Mouse (Mus musculus): Measurements from ENCODE around the gene Cd80. TPM values are rescaled to one million over a fixed set of nuclear protein-coding genes. Genes with fewer than 3 reads are reported as not detected.
"Not testable (repeated sequence)": the region's sequence is repeated elsewhere in the genome, so short reads cannot be mapped to it uniquely, and the experiment has no call there.

The Cd80 gene
- polyA plus RNA-seq, 1 experiment from 2014 or later, result 0.21 TPM

DNA sequence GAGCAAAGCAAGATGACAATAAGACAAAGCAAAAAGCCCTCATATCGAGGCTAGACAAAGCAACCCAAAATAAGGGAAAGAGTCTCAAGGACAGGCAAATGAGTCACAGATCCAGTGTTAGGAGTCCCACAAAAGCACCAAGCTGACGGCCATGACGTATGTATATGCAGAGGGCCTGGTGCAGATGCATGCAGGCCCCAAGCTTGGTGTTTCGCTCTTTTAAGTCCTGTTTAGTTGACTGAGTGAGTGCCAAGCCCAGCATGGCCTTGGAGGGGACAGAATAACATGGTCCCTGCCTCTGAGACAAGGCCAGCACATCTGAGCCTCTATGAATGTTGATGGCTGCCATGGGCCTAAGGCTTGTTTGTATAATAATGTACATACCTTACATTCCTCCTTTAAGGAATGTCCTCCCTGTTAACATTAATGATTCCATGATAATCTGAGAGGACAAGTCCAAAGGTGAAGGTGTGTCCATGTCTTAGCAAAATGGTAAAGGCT lies 21.0 kb upstream of the Cd80 start:
- H3K27ac ChIP-seq, result no peak overlapping the region
- H3K4me1 ChIP-seq (replicated peaks), result 0 out of 2 replicates have a peak, but pooled peaks cover 3% of the 10 kb centered on the region
- 85% methylated on average over 4 of the region's 4 CpGs for WGBS
- H3K9ac ChIP-seq, result no peak overlapping the region
- no peaks in the 10 kb centered on the region for H3K36me3 ChIP-seq
- H3K4me2 ChIP-seq (replicated peaks), result no peak overlapping the region
- ATAC-seq, result no peak
- H3K4me3 ChIP-seq (replicated peaks), result no peak overlapping the region
- no peaks in the 10 kb centered on the region for H3K9me3 ChIP-seq
- no peaks in the 10 kb centered on the region for H3K27me3 ChIP-seq (replicated peaks)

- Histone ChIP-seq H3K9ac (no peak overlapping the region), H3K27ac (no peak overlapping the region), H3K36me3 (no peaks in the 10 kb centered on the region), H3K27me3 (replicated peaks) (no peaks in the 10 kb centered on the region), H3K9me3 (no peaks in the 10 kb centered on the region), H3K4me3 (replicated peaks) (no peak overlapping the region), H3K4me2 (replicated peaks) (no peak overlapping the region), H3K4me1 (replicated peaks) (no peaks in the 10 kb centered on the region)
- 86% methylated on average over 1 of the region's 1 CpGs for WGBS
- ATAC-seq, result no peak
Observed at GRCm38 (mm10) chr16:38439190-38439589, 16.2 kb upstream of the Cd80 start.

DNA sequence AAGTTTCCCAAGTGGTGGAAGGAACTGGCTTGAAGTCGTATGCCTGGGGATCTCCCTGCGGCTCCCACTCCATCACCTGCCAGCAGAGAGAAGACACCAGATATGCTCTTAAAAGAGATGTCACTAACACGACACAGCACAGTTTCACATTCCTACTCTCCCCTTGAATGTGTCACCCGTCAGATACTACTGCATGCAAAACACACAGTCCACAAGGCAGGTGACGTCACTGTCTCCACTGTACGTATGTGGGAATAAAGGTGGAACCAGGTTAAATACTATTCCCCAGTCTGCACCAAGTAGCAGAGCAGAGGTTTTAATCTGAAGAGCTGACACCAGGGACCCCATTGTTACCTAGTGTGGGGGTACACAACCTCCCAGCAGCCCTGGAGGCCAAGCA lies 15.0 kb upstream of the Cd80 start:
- WGBS, result 74% methylated on average over 6 of the region's 6 CpGs
- Histone ChIP-seq H3K4me2 (replicated peaks) (no peak overlapping the region), H3K27me3 (replicated peaks) (no peaks in the 10 kb centered on the region), H3K36me3 (peaks cover 8% of the 10 kb centered on the region), H3K4me1 (replicated peaks) (no peaks in the 10 kb centered on the region), H3K9me3 (no peaks in the 10 kb centered on the region), H3K4me3 (replicated peaks) (no peak overlapping the region), H3K27ac (no peak overlapping the region), H3K9ac (no peak overlapping the region)
- no peak for ATAC-seq

- Histone ChIP-seq H3K4me2 (replicated peaks) (no peak overlapping the region), H3K4me3 (replicated peaks) (no peak overlapping the region), H3K4me1 (replicated peaks) (no peaks in the 10 kb centered on the region), H3K27ac (no peak overlapping the region), H3K9me3 (no peaks in the 10 kb centered on the region), H3K9ac (no peak overlapping the region), H3K36me3 (peaks cover 16% of the 10 kb centered on the region), H3K27me3 (replicated peaks) (no peaks in the 10 kb centered on the region)
- no peak for ATAC-seq
- WGBS, result 76% methylated on average over 5 of the region's 5 CpGs
Observed at GRCm38 (mm10) chr16:38441611-38442010, 13.8 kb upstream of the Cd80 start.

GRCm38 (mm10) chr16:38442216-38442615 lies 13.1 kb upstream of the Cd80 start:
- no peak overlapping the region for H3K4me2 ChIP-seq (replicated peaks)
- no peaks in the 10 kb centered on the region for H3K9me3 ChIP-seq
- H3K27ac ChIP-seq, result no peak overlapping the region
- no peak for ATAC-seq
- peaks cover 22% of the 10 kb centered on the region for H3K36me3 ChIP-seq
- no peaks in the 10 kb centered on the region for H3K27me3 ChIP-seq (replicated peaks)
- H3K4me1 ChIP-seq (replicated peaks), result no peaks in the 10 kb centered on the region
- WGBS, result 79% methylated on average over 8 of the region's 8 CpGs
- H3K9ac ChIP-seq, result no peak overlapping the region
- H3K4me3 ChIP-seq (replicated peaks), result no peak overlapping the region

DNA sequence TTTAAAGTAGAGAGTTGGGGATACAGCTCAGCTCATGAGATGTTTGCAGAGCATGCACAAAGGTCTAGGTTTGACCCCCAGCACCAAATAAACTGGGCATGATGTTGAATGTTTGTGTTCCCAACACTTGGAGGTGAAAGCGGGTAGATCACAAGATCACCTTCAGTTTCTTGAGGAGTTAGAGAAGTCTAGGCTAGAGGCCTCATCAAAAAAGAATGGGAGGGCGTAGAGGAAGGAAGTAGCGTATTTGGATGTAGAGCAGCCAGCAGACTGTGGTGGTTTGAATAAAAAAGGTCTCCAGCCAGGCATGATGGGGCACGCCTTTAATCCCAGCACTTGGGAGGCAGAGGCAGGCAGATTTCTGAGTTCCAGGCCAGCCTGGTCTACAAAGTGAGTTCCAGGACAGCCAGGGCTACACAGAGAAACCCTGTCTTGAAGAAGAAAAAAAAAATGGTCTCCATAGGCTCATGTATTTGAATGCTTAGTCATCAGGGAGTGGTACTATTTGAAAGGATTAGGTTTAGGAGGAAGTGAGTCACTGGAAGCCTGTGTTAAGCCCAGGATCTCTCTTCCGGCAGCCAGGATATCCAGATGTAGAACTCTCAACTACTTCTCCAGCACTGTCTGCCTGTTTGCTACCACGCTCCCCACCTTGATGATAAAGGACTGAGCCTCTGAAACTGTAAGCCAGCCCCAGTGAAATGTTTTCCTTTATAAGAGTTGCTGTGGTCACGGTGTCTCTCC lies 11.5 kb upstream of the Cd80 start:
- Histone ChIP-seq H3K27ac (no peak overlapping the region), H3K9ac (no peak overlapping the region), H3K9me3 (no peaks in the 10 kb centered on the region), H3K27me3 (replicated peaks) (no peaks in the 10 kb centered on the region), H3K4me2 (replicated peaks) (no peak overlapping the region), H3K36me3 (peaks cover 25% of the 10 kb centered on the region), H3K4me1 (replicated peaks) (no peaks in the 10 kb centered on the region), H3K4me3 (replicated peaks) (no peak overlapping the region)
- no peak for ATAC-seq
- WGBS, result 96% methylated on average over 7 of the region's 7 CpGs

GRCm38 (mm10) chr16:38445046-38445445 lies 10.3 kb upstream of the Cd80 start:
- Histone ChIP-seq H3K4me1 (replicated peaks) (no peaks in the 10 kb centered on the region), H3K27me3 (replicated peaks) (no peaks in the 10 kb centered on the region), H3K9me3 (no peaks in the 10 kb centered on the region), H3K4me2 (replicated peaks) (no peak overlapping the region), H3K9ac (no peak overlapping the region), H3K36me3 (peaks cover 25% of the 10 kb centered on the region), H3K27ac (no peak overlapping the region), H3K4me3 (replicated peaks) (no peak overlapping the region)
- WGBS, result 92% methylated on average over 1 of the region's 1 CpGs
- ATAC-seq, result no peak

DNA sequence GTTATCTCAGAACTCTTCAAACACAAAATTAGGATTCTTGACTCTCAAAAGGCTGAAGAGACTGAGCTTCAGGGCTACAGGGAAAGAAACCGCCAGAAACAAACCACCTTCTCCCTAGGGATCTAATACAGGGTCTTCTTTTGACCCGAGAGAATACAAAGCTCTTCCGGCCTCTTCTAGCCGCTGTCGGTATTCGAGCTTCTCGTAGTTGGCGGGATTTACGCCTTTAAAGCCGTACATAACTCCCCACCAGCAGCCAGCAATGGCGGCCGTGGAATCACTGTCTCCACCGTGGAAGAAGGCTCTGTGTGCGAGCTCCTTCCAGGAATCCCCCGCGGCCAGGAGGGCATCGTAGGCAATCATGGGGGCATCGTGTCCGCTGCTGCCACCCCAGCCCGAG lies 9.8 kb upstream of the Cd80 start:
- WGBS, result 98% methylated on average over 20 of the region's 20 CpGs
- H3K4me3 ChIP-seq (replicated peaks), result no peak overlapping the region
- no peak overlapping the region for H3K9ac ChIP-seq
- H3K4me1 ChIP-seq (replicated peaks), result no peaks in the 10 kb centered on the region
- H3K27me3 ChIP-seq (replicated peaks), result no peaks in the 10 kb centered on the region
- H3K36me3 ChIP-seq, result peaks cover 25% of the 10 kb centered on the region
- H3K4me2 ChIP-seq (replicated peaks), result no peak overlapping the region
- H3K9me3 ChIP-seq, result no peaks in the 10 kb centered on the region
- no peak overlapping the region for H3K27ac ChIP-seq
- ATAC-seq, result no peak

GRCm38 (mm10) chr16:38446141-38446540 lies 9.2 kb upstream of the Cd80 start:
- not testable (repeated sequence) for H3K4me1 ChIP-seq (replicated peaks); H3K9me3 ChIP-seq; H3K27me3 ChIP-seq (replicated peaks); H3K9ac ChIP-seq; H3K27ac ChIP-seq; H3K4me2 ChIP-seq (replicated peaks); ATAC-seq; H3K4me3 ChIP-seq (replicated peaks)
- peaks cover 25% of the 10 kb centered on the region for H3K36me3 ChIP-seq
- 95% methylated on average over 2 of the region's 2 CpGs for WGBS

GRCm38 (mm10) chr16:38447366-38447765 lies 8.0 kb upstream of the Cd80 start:
- H3K36me3 ChIP-seq, result peaks cover 25% of the 10 kb centered on the region
- 90% methylated on average over 21 of the region's 21 CpGs for whole genome bisulfite sequencing
- no peak overlapping the region for H3K9ac ChIP-seq
- H3K4me1 ChIP-seq (replicated peaks), result peaks cover 8% of the 10 kb centered on the region; the same call in 1 of the 2 replicates
- H3K4me3 ChIP-seq (replicated peaks), result no peak overlapping the region
- H3K4me2 ChIP-seq (replicated peaks), result no peak overlapping the region
- H3K27me3 ChIP-seq (replicated peaks), result no peaks in the 10 kb centered on the region
- no peak for ATAC-seq
- no peak overlapping the region for H3K27ac ChIP-seq
- H3K9me3 ChIP-seq, result no peaks in the 10 kb centered on the region

DNA sequence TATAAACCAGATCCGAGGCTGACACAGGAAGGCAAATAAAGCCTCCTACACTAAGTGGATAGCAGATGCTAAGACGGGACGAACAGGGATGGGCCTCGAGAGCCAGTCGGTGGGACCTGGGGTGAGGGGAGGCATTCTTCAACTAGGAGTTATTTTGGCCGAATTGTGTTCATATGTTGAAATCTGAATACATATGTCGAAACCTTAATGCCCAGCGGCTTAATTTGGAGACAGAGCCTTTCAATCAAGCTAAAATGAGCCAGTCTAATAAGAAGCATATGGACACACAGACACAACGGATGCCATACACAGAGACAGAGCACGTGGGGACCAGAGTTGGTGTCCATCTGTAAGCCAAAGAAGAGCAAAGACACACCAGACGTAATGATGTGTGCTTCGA lies 6.9 kb upstream of the Cd80 start:
- H3K27ac ChIP-seq, result no peak overlapping the region
- H3K9ac ChIP-seq, result no peak overlapping the region
- peaks cover 25% of the 10 kb centered on the region for H3K36me3 ChIP-seq
- H3K4me2 ChIP-seq (replicated peaks), result no peak overlapping the region
- peaks cover 8% of the 10 kb centered on the region; the same call in 1 of the 2 replicates for H3K4me1 ChIP-seq (replicated peaks)
- no peak for ATAC-seq
- no peaks in the 10 kb centered on the region for H3K9me3 ChIP-seq
- WGBS, result 93% methylated on average over 12 of the region's 12 CpGs
- H3K27me3 ChIP-seq (replicated peaks), result no peaks in the 10 kb centered on the region
- no peak overlapping the region for H3K4me3 ChIP-seq (replicated peaks)

GRCm38 (mm10) chr16:38450707-38451106 lies 4.7 kb upstream of the Cd80 start:
- 88% methylated on average over 7 of the region's 7 CpGs for whole genome bisulfite sequencing
- Histone ChIP-seq H3K27ac (no peak overlapping the region), H3K4me1 (replicated peaks) (peaks cover 8% of the 10 kb centered on the region; the same call in 1 of the 2 replicates)

More at GRCm38 (mm10) chr16:38450707-38451106, 4.7 kb upstream of the Cd80 start:
- no peak overlapping the region for H3K9ac ChIP-seq
- H3K27me3 ChIP-seq (replicated peaks), result no peaks in the 10 kb centered on the region
- ATAC-seq, result no peak
- H3K9me3 ChIP-seq, result no peaks in the 10 kb centered on the region
- no peak overlapping the region for H3K4me2 ChIP-seq (replicated peaks)
- peaks cover 14% of the 10 kb centered on the region for H3K36me3 ChIP-seq
- H3K4me3 ChIP-seq (replicated peaks), result no peak overlapping the region
